Mouse (Mus musculus) neural tube, embryonic 14.5 days (tissue): ENCODE measurements around the gene Arhgef5. TPM values are rescaled to one million over a fixed set of nuclear protein-coding genes. Genes with fewer than 3 reads are reported as not detected.

Experiments used
- polyA plus RNA-seq: library from polyadenylated mRNA; unstranded; fragments of >200 nt; fragmentation: Nextera tagmentation; extraction: Ambion mirVana; gene quantifications from 2 replicates; pipeline ENCODE4 v1.2.1, GENCODE M21; 2014

Gene Arhgef5
- polyA plus RNA-seq, 1 experiment from 2014 or later = 0.80 TPM

Other genes starting within 250 kb of the Arhgef5 start
- gene Olfr441, start 159.2 kb upstream of the Arhgef5 start, polyA plus RNA-seq = not detected in 2 replicates
- gene Olfr237-ps1, start 119.0 kb upstream of the Arhgef5 start, polyA plus RNA-seq = not detected in 2 replicates
- not detected in 2 replicates for gene Olfr437, start 102.3 kb upstream of the Arhgef5 start, polyA plus RNA-seq
- not detected in 2 replicates for gene Olfr13, start 93.4 kb upstream of the Arhgef5 start, polyA plus RNA-seq
- not detected in 2 replicates for gene Olfr435, start 68.4 kb upstream of the Arhgef5 start, polyA plus RNA-seq
- gene Olfr434, start 52.6 kb upstream of the Arhgef5 start, polyA plus RNA-seq = not detected in 2 replicates
- not detected in 2 replicates for gene Olfr47, start 34.1 kb upstream of the Arhgef5 start, polyA plus RNA-seq
- gene Nobox, start 44.0 kb downstream of the Arhgef5 start, polyA plus RNA-seq = not detected in 2 replicates